Mouse (Mus musculus) mouse embryonic stem cell (cell line): ENCODE measurements around the gene Ldlrad2.
"Not testable (repeated sequence)": the region's sequence is repeated elsewhere in the genome, so short reads cannot be mapped to it uniquely, and the experiment has no call there.

Experiments used
- in situ Hi-C, 2 experiments: fragments of 300-500 bp; cut with MboI; formaldehyde crosslinking; loops; 1 replicate in 1 of 2; 3 replicates in 1 of 2; pipeline ENCODE4 v1.14.3; 2019 to 2020; ENCODE audit warnings: low sequenced_read_pairs in 2 of 2, low pct_unique_long_range_greater_than_20kb in 1 of 2, mixed read lengths in 1 of 2; ENCODE audit not compliant: unreplicated experiment in 1 of 2

The Ldlrad2 gene

DNA sequence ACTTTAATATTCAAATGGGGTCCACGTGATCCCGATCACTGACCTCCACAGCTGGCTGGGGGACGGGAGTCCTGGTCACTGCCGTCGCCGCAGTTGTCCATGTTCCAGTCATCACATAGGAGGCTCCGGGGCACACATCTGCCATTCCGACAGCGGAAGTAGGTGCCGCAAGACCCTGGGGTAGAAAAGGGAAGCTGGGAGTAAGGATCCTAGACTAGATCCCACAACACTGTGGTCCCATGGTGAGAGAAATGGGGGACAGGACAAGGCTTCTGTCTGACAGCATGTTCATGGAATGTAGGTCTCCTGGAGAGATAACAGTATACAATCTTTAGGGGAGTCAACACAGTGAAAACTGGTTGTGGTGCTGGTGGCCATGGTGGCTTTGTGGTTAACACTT, at the start of gene Ldlrad2:
Gene Ldlrad2, minus strand, starts transcription at position 101 of the 400 bp plus-strand sequence.
- in situ Hi-C loops: no loop called here

DNA sequence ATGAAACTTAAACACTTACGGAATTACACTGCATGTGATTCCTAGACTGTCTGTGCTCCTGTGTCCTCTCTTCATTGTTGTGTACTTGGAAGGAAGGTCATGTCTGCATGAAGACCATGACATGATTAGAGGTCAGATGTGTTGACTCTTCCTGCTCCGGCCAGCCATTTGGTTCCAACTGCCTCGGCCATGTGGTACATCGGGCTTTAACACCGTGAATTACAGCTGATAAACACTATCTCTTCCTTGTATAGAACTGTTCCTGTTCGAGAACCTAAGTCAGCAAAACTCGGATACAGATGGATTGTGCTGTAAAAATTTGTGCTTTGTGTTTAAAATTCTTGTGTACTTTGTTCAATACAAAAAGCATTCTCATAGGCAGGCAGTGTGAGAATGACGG, 48.5 kb upstream of the Ldlrad2 start:
- in situ Hi-C loops: no loop called here

GRCm38 (mm10) chr4:137610256-137610655, 35.9 kb upstream of the Ldlrad2 start:
- in situ Hi-C loops: no loop called here

GRCm38 (mm10) chr4:137609702-137610101, 35.3 kb upstream of the Ldlrad2 start:
- in situ Hi-C loops: no loop called here

GRCm38 (mm10) chr4:137609281-137609680, 34.9 kb upstream of the Ldlrad2 start:
- in situ Hi-C loops: no loop called here

DNA sequence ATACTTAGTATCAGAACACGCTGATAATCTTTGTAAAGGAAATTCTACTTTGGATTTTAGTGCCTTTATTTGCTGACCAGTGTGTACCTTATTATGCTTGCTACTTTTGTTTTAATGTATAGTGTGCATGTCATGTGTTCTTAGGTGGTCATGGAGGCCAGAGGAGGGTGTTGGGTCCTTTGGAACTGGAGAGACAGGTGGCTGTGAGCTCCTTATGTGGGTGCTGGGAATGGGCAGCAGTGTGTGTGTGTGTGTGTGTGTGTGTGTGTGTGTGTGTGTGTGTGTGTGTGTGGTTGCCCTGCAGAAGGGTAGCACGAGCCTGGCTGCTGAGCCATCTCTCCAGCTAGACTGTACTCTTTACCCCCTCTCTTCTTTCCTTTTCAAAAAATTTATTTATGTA, 32.7 kb upstream of the Ldlrad2 start:
- in situ Hi-C loops: no loop called here

DNA sequence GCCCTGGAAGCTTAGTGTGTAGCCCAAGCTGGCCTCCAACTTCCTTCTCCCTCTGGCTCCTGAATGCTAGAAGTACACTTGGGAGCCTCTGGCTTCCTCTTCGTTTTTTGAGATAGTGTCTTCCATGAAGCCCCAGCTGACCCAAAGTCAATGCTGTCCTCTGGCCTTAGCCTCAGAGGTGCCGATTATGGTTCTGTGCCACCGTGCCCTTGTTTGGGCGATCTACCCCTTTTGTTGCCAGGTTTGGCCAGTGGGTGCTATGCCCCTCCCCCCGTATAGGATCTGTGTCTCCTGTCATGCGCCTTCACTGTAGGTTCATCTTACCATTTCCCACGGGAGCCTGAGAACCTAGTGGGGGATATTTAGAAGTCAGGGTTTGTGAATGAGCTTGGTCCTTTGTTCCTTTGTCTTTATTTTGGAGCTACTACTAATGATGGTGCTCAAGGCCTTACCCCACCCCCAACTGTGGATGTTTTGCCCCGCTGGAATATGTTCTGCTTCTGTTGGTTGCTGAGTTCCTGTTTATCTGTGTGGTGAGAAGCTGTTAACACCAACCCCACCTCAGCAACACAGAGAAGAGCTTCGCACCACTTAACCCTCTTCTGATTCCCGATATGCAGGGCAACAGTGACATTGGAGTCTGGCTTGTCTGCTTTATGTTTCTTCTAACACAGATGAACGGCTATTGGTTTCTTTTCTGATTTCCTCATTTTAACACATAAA, 29.2 kb upstream of the Ldlrad2 start:
- in situ Hi-C loops: no loop called here

- in situ Hi-C loops: no loop called here
Measured at GRCm38 (mm10) chr4:137598577-137598976, 24.2 kb upstream of the Ldlrad2 start.

GRCm38 (mm10) chr4:137597098-137597630, 22.8 kb upstream of the Ldlrad2 start:
- in situ Hi-C loops: no loop called here

- in situ Hi-C loops: no loop called here
Measured at GRCm38 (mm10) chr4:137594496-137595270, 20.3 kb upstream of the Ldlrad2 start.

DNA sequence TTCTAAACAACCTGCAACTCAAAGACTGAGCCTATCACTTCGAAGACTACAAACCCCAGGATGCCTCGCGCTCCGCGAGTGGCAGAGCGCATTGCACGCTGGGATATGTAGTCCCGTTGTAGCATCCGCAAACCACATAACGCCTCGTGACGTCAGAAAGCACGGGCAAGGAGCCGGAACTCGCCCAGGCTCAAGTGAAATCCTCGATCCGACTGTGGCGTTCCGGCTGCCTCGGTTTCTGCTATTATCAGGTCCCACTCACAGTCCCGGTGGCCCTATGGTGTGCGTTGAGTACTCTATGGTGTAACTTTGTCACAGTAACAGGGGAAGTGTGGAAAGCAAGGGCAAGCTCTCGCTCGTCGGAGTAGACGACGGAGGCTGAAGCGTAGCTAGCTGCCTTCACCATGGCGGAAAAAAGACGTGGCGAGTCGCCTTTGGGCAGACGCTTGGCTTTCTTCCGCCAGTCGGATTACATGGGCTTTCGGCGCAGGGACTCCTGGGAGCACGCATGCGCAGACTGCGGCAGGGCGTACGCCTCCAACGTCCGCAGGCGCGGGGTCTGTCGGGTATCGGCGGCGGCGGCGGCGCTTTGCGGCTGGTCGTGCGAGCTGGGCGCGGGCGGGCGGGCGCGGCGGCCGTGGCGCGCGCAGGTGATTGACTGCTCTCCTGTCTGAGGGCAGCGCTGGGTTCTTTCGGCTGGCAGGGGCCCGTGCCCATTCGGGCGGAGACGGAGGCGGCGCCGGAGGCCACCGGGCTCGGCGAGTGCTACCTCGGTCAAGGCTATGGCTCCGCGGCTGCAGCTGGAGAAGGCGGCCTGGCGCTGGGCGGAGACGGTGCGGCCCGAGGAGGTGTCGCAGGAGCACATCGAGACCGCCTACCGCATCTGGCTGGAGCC, 19.5 kb upstream of the Ldlrad2 start, which contains the start of gene Usp48:
Gene Usp48, plus strand, starts transcription at position 155 of the 895 bp plus-strand sequence.
- in situ Hi-C loops: no loop called here

GRCm38 (mm10) chr4:137590961-137591360, 16.6 kb upstream of the Ldlrad2 start:
- in situ Hi-C loops: no loop called here

DNA sequence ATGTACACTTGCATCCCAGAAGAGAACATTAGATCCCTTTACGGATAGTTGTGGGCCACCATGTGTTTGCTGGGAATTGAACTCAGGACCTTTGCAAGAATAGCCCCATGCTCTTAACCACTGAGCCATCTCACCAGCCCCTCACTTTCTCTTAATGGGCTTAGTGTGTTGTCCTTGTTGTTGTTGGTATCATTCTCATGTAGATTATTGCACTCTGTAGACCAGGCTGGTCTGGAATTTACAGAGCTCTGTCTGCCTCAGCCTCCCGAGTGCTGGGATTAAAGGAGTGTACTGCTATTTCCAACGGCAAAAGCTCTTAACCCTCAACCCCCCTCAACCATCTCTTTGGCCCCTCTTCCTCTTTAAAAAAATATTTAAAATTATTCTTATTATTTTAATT, 15.2 kb upstream of the Ldlrad2 start:
- in situ Hi-C loops: no loop called here

- in situ Hi-C loops: not testable (repeated sequence)
Measured at GRCm38 (mm10) chr4:137589095-137589494, 14.7 kb upstream of the Ldlrad2 start.

- in situ Hi-C loops: no loop called here
Measured at GRCm38 (mm10) chr4:137581815-137582214, 7.4 kb upstream of the Ldlrad2 start.

DNA sequence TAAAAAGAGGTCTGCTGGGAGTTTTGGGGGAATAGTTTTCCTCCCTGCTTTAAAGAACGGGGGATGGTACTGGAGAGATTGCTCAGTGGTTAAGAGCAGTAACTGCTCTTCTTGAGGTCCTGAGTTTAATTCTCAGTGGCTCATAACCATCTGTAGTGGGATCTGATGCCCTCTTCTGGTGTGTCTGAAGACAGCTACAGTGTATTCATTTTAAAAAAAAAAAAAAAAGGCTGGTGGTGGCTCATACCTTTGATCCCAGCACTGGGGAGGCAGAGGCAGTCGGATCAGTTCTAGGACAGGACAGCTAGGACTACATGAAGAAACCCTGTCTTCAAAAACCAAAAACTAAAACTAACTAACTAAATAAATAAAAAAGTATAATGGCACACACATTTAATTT, 5.9 kb upstream of the Ldlrad2 start:
- in situ Hi-C loops: no loop called here

DNA sequence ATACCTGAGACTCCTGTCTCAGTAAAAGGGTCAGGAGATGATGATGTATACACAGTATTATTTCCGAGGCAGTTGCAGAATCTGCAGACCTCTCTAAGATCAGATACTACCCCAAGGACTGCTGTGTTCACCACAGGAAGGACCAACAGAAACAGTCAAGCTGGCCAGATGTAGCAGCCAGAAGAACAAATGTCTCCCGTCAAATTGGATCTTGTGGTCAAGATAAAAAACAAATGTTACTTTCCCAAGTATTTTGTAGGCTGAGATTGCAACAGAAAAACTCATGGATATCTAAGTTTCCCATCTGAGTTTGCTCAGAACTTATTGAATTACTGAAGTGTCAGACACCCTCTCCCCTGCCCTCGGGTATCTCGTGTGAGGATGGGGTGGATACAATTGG, 5.4 kb upstream of the Ldlrad2 start:
- in situ Hi-C loops: loop anchor here in 1 of 2 experiments (5.0 kb wide), 1 partner anchor 137 kb away; no protein-coding TSS in a partner anchor

GRCm38 (mm10) chr4:137578181-137578845, 3.9 kb upstream of the Ldlrad2 start:
- in situ Hi-C loops: loop anchor here in 1 of 2 experiments (5.0 kb wide), 1 partner anchor 136 kb away; no protein-coding TSS in a partner anchor
